Mouse (Mus musculus) left cerebral cortex, adult 11 months (tissue): ENCODE measurements around the gene Aicda.

Source experiments
- DNase-seq: peaks from one replicate; pipeline ENCODE4 v3.0.0; 2022; ENCODE audit warnings: low spot score

Gene Aicda

GRCm38 (mm10) chr6:122601031-122601430 is 47.4 kb downstream of the Aicda start:
- no peak for DNase-seq

DNA sequence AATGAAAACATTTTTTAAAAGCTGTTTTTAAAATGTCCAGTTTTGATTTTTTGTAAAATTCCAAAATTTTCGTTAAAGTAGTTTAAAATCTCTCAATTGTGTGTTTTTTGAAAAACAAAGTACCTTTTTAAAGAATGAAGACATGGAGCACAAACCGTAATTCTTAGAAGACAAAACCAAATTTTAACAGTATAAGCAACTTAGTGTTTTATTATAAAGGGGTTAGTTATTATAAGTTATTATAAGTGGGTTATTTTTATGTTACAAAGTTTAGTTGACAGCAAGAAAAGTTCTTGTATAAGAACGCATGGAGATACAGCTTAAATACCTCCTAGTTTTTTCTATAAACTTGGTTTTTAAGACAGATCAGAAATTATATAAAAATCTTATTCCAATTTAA is 48.0 kb downstream of the Aicda start:
- DNase-seq: no peak

DNA sequence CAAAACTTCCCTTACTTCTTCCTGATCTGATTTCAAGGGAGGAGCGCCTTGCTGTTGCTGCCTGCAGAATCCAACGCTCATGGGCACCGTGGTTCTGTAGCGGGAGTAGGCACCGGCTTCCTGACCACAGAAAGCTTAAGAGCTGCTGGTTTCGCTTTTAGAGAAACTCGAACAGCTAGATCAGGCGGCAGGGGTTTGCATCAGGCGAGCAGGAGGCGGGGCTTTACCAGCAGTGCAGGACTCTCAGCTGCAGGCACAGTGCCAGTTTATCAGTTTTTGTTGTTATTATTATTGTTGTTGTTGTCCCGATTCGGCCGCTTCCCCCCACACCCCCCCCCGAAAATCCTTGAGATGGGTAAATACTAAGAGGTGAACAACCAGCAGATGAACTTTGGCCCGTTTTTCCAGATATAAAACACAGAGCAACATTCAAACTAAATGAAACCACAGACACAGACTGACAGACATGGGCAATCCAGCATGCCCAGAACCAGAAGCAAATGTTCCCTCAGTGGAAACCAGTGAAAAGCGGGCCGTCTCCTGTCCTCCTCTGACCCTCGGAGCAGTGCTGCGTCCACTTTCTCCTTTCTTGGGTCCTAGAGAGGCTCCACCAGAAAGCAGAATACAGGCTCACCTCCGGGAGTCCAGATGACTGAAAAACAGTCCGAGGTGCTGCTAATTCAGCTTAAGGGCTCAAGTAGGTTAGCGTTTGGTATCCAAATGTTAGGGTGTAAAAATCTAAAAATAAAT is 48.8 kb downstream of the Aicda start, which contains the start of gene Apobec1:
Gene Apobec1, minus strand, starts transcription at position 203 of the 750 bp plus-strand sequence.
- peak; percentile 27 for DNase-seq

DNA sequence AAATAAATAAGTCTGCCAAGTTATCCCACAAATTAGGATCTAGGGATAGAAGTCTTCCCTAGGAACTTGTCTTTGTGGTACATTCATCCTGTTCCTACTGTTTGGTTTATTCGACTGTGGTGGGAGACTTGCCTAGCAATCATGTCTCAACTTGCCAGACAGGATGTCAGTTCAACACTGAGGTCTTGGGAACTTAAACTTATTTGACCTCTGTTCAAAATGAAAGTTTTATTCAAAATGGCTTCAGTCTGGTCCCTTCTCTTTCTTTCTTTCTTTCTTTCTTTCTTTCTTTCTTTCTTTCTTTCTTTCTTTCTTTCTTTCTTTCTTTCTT is 49.4 kb downstream of the Aicda start:
- DNase-seq: no peak

DNA sequence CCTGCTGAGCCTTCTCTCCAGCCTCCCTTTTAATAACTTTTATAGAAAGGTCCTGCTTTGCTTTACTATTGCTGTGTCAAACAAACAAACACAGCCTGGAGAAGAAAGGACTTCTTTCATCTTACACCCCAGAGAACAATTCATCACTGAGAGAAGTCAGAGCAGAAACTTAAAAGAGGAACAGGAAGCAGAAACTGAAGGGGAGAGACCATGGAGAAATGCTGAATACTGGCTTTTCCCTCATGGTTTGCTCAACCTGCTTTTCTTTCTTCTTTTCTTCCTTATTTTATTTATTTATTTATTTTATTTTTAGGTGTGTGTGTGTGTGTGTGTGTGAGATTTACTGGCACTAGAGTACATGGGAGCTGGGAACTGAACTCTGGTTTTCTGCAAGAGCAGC is 50.7 kb downstream of the Aicda start:
- DNase-seq: no peak

GRCm38 (mm10) chr6:122605483-122605882 is 51.9 kb downstream of the Aicda start:
- no peak for DNase-seq

DNA sequence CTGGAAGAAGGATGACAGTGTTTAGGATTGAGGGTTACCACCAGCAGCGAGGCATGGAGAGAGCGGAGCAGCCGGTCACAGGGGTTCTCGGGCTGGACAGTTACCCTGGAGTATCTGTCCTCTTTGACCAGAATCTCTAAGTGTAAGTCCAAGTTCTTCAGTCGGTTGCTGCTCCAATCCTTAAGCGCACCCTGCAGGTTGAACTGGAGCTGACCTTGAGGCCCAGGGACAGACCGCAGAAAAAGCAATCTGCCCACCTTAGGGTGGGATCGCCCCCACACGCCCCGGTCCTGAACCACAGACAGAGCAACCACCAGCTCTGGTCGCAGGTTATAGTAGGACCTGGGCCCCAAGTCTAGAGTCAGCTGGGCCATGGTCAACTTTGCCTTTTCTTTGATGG is 53.1 kb downstream of the Aicda start:
- DNase-seq: no peak

DNA sequence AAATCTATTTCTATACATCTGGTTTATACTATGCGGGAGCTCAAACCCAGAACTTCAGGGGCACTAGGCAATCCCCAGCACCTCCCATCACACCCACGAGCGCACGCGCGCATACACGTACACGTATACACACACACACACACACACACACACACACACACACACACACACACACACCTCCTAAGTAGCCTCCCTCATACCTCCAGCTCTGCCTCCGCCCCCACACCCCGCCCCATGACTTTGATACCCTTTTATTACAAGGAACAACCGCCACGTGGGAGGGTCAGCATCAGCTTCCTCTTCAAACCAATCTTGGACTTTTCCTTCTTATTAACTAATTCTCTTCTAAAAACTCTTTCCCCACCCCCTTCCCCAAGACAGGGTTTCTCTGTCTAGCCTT is 54.1 kb downstream of the Aicda start:
- no peak for DNase-seq

GRCm38 (mm10) chr6:122608434-122609376 is 55.1 kb downstream of the Aicda start:
- no peak for DNase-seq

- no peak for DNase-seq
Measured at GRCm38 (mm10) chr6:122609377-122609728, 55.8 kb downstream of the Aicda start.

DNA sequence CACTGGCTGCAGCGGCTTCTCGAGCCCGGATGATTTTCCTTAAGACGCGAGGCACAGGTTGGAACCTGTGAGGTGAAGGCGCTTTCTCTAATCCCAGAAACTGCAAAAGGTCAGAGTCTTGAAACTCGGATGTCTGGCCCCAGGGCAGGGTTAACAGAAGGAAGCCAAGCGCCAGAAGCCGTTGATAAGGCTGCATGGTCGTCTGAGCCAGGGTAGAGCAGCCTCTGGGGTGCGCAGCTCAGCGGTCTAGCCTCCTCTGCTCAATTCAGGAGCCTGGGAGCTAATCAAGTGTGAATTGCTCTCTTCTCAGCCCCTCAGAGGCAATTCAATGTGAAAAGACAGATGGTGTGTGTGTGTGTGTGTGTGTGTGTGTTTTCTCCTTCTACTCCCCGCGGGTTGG is 56.2 kb downstream of the Aicda start, which contains the start of gene Gdf3:
Gene Gdf3, minus strand, starts transcription at position 317 of the 400 bp plus-strand sequence.
- no peak for DNase-seq

GRCm38 (mm10) chr6:122612426-122612825 is 58.8 kb downstream of the Aicda start:
- no peak for DNase-seq
